In genomic region chr7:27227276-27227675, GRCm38 (mm10) we compare ENCODE assay signal across 7 mouse cellular contexts. TPM values are rescaled to one million over a fixed set of nuclear protein-coding genes. Genes with fewer than 3 reads are reported as not detected.
DNase-seq lines count a peak whose midpoint lies in the region; ATAC-seq and TF ChIP-seq lines count a peak whose summit lies in the region.

No protein-coding gene starts in this region.

- intact Hi-C loops in left cerebral cortex, postnatal 25 days (cut with DNase I): loop anchor here (5.0 kb wide), 1 partner anchor 60 kb away; the partner anchor contains the start of gene Egln2

- TF ChIP-seq CTCF in lung, embryonic 14.5 days (IDR thresholded peaks at IDR 0.05; ENCODE audit: low read depth): no peak
- TF ChIP-seq CTCF in intestine, postnatal 0 days (IDR thresholded peaks at IDR 0.05; ENCODE audit: low read depth): no peak

- WGBS in lung, embryonic 14.5 days: 26% methylated on average over 9 of the region's 9 CpGs
- 41% methylated on average over 9 of the region's 9 CpGs for WGBS in forebrain, embryonic 10.5 days
- WGBS in intestine, postnatal 0 days: 18% methylated on average over 9 of the region's 9 CpGs
- WGBS in neural tube, embryonic 15.5 days: 33% methylated on average over 9 of the region's 9 CpGs

- peak overlapping the region; percentile 76 for H3K9ac ChIP-seq in lung, embryonic 14.5 days
- peak overlapping the region; percentile 82 for H3K9ac ChIP-seq in intestine, postnatal 0 days (ENCODE audit: low read depth, low read length)
- peak overlapping the region; percentile 88 for H3K9ac ChIP-seq in neural tube, embryonic 15.5 days (replicated peaks)

- peak overlapping the region; percentile 76 for H3K4me2 ChIP-seq in lung, embryonic 14.5 days
- peak overlapping the region; percentile 82 for H3K4me2 ChIP-seq in intestine, postnatal 0 days (replicated peaks; ENCODE audit: low read depth)
- H3K4me2 ChIP-seq in neural tube, embryonic 15.5 days: peak overlapping the region; percentile 89

- no peak overlapping the region for H3K27ac ChIP-seq in lung, embryonic 14.5 days (ENCODE audit: low read depth)
- peak overlapping the region; percentile 94 for H3K27ac ChIP-seq in forebrain, embryonic 10.5 days
- peak overlapping the region; percentile 94 for H3K27ac ChIP-seq in intestine, postnatal 0 days (ENCODE audit: low read depth, low read length)
- H3K27ac ChIP-seq in neural tube, embryonic 15.5 days (replicated peaks): 0 out of 2 replicates have a peak overlapping the region, but pooled peaks have one; percentile 91

- no peaks in the 10 kb centered on the region for H3K27me3 ChIP-seq in lung, embryonic 14.5 days (ENCODE audit: insufficient read depth, low read length)
- H3K27me3 ChIP-seq in forebrain, embryonic 10.5 days (ENCODE audit: poor library complexity, severe bottlenecking): no peaks in the 10 kb centered on the region
- H3K27me3 ChIP-seq in intestine, postnatal 0 days (replicated peaks; ENCODE audit: control insufficient read depth, insufficient read depth, low read length): no peaks in the 10 kb centered on the region
- H3K27me3 ChIP-seq in neural tube, embryonic 15.5 days (replicated peaks): no peaks in the 10 kb centered on the region

- H3K36me3 ChIP-seq in lung, embryonic 14.5 days (ENCODE audit: insufficient read depth): 0 out of 2 replicates have a peak, but pooled peaks cover 5% of the 10 kb centered on the region
- peaks cover 13% of the 10 kb centered on the region for H3K36me3 ChIP-seq in forebrain, embryonic 10.5 days (replicated peaks)
- H3K36me3 ChIP-seq in intestine, postnatal 0 days (ENCODE audit: control insufficient read depth, insufficient read depth): no peaks in the 10 kb centered on the region
- H3K36me3 ChIP-seq in neural tube, embryonic 15.5 days: 0 out of 2 replicates have a peak, but pooled peaks cover 2% of the 10 kb centered on the region

- H3K9me3 ChIP-seq in lung, embryonic 14.5 days (ENCODE audit: low read depth, low read length): no peaks in the 10 kb centered on the region
- no peaks in the 10 kb centered on the region for H3K9me3 ChIP-seq in forebrain, embryonic 10.5 days
- no peaks in the 10 kb centered on the region for H3K9me3 ChIP-seq in intestine, postnatal 0 days (ENCODE audit: control insufficient read depth)
- H3K9me3 ChIP-seq in neural tube, embryonic 15.5 days (replicated peaks): no peaks in the 10 kb centered on the region

- DNase-seq in lung, embryonic 14.5 days: no peak
- DNase-seq in lung, postnatal 25 days (ENCODE audit: low spot score): no peak
- DNase-seq in forebrain, embryonic 10.5 days (ENCODE audit: extremely low spot score, low spot score): no peak
- no peak for DNase-seq in left cerebral cortex, postnatal 25 days (ENCODE audit: low spot score in 2 of 2)
- DNase-seq in frontal cortex, postnatal 36 days (ENCODE audit: low spot score in 2 of 2): no peak

- H3K4me1 ChIP-seq in lung, embryonic 14.5 days (ENCODE audit: insufficient read depth): peaks cover 17% of the 10 kb centered on the region; the same call in 1 of the 2 replicates
- H3K4me1 ChIP-seq in forebrain, embryonic 10.5 days: peaks cover 63% of the 10 kb centered on the region
- 0 out of 2 replicates have a peak, but pooled peaks cover 8% of the 10 kb centered on the region for H3K4me1 ChIP-seq in intestine, postnatal 0 days (replicated peaks; ENCODE audit: control insufficient read depth, insufficient read depth, low read length)
- peaks cover 61% of the 10 kb centered on the region for H3K4me1 ChIP-seq in neural tube, embryonic 15.5 days

- H3K4me3 ChIP-seq in lung, embryonic 14.5 days (ENCODE audit: low read depth, low read length): peak overlapping the region; percentile 76
- peak overlapping the region; percentile 89 for H3K4me3 ChIP-seq in forebrain, embryonic 10.5 days
- peak overlapping the region; percentile 90 for H3K4me3 ChIP-seq in intestine, postnatal 0 days (ENCODE audit: low read depth, low read length)
- peak overlapping the region; percentile 87 for H3K4me3 ChIP-seq in neural tube, embryonic 15.5 days (replicated peaks)

- no peak for ATAC-seq in lung, embryonic 14.5 days (ENCODE audit: insufficient read depth)
- no peak for ATAC-seq in intestine, postnatal 0 days
- ATAC-seq in neural tube, embryonic 15.5 days (ENCODE audit: low FRiP score): no peak

RNA-seq across cellular contexts. Expression of gene Itpkc, which starts 1.2 kb away (rescaled TPM):
- polyA plus RNA-seq in lung, embryonic 14.5 days (2014; fragmentation: Nextera tagmentation; extraction: Ambion mirVana): 5.4 and 5.9 TPM in 2 replicates
- polyA plus RNA-seq in forebrain, embryonic 10.5 days (2016; fragmentation: Nextera tagmentation; extraction: Ambion mirVana): 4.4 and 5.3 TPM in 2 replicates
- 8.6 and 9.0 TPM in 2 replicates for polyA plus RNA-seq in intestine, postnatal 0 days (2015; fragmentation: Nextera tagmentation; extraction: Ambion mirVana)
- 5.9 and 6.1 TPM in 2 replicates for polyA plus RNA-seq in neural tube, embryonic 15.5 days (2015; fragmentation: Nextera tagmentation; extraction: Ambion mirVana)
- 1 to 10 TPM; 7.5 to 8.8 TPM for total RNA-seq in left cerebral cortex, postnatal 25 days (2021)

RNA-seq across cellular contexts. Expression of gene Coq8b, which starts 5.5 kb away (rescaled TPM):
- polyA plus RNA-seq in lung, embryonic 14.5 days (2014; fragmentation: Nextera tagmentation; extraction: Ambion mirVana): 12.8 and 13.7 TPM in 2 replicates
- polyA plus RNA-seq in forebrain, embryonic 10.5 days (2016; fragmentation: Nextera tagmentation; extraction: Ambion mirVana): 24.1 and 24.4 TPM in 2 replicates
- 16.8 and 18.7 TPM in 2 replicates for polyA plus RNA-seq in intestine, postnatal 0 days (2015; fragmentation: Nextera tagmentation; extraction: Ambion mirVana)
- 20.1 and 20.9 TPM in 2 replicates for polyA plus RNA-seq in neural tube, embryonic 15.5 days (2015; fragmentation: Nextera tagmentation; extraction: Ambion mirVana)
- 10 to 100 TPM; 32.5 to 37.2 TPM for total RNA-seq in left cerebral cortex, postnatal 25 days (2021)

RNA-seq across cellular contexts. Expression of gene Numbl, which starts 31.0 kb away (rescaled TPM):
- 15.2 and 16.2 TPM in 2 replicates for polyA plus RNA-seq in lung, embryonic 14.5 days (2014; fragmentation: Nextera tagmentation; extraction: Ambion mirVana)
- 13.6 and 15.6 TPM in 2 replicates for polyA plus RNA-seq in forebrain, embryonic 10.5 days (2016; fragmentation: Nextera tagmentation; extraction: Ambion mirVana)
- polyA plus RNA-seq in intestine, postnatal 0 days (2015; fragmentation: Nextera tagmentation; extraction: Ambion mirVana): 6.6 and 7.5 TPM in 2 replicates
- 47.7 and 60.7 TPM in 2 replicates for polyA plus RNA-seq in neural tube, embryonic 15.5 days (2015; fragmentation: Nextera tagmentation; extraction: Ambion mirVana)
- 100 to 1,000 TPM; 119 to 130 TPM for total RNA-seq in left cerebral cortex, postnatal 25 days (2021)

RNA-seq across cellular contexts. Expression of gene Snrpa, which starts 31.2 kb away (rescaled TPM):
- 293 and 320 TPM in 2 replicates for polyA plus RNA-seq in lung, embryonic 14.5 days (2014; fragmentation: Nextera tagmentation; extraction: Ambion mirVana)
- 418 and 425 TPM in 2 replicates for polyA plus RNA-seq in forebrain, embryonic 10.5 days (2016; fragmentation: Nextera tagmentation; extraction: Ambion mirVana)
- polyA plus RNA-seq in intestine, postnatal 0 days (2015; fragmentation: Nextera tagmentation; extraction: Ambion mirVana): 75.4 and 76.4 TPM in 2 replicates
- 176 and 193 TPM in 2 replicates for polyA plus RNA-seq in neural tube, embryonic 15.5 days (2015; fragmentation: Nextera tagmentation; extraction: Ambion mirVana)
- total RNA-seq in left cerebral cortex, postnatal 25 days (2021): 10 to 100 TPM; 81.9 to 85.2 TPM

RNA-seq across cellular contexts. Expression of gene BC024978, which starts 31.7 kb away (rescaled TPM):
- polyA plus RNA-seq in lung, embryonic 14.5 days (2014; fragmentation: Nextera tagmentation; extraction: Ambion mirVana): 3.2 and 3.8 TPM in 2 replicates
- 4.1 and 4.3 TPM in 2 replicates for polyA plus RNA-seq in forebrain, embryonic 10.5 days (2016; fragmentation: Nextera tagmentation; extraction: Ambion mirVana)
- 1.9 and 2.4 TPM in 2 replicates for polyA plus RNA-seq in intestine, postnatal 0 days (2015; fragmentation: Nextera tagmentation; extraction: Ambion mirVana)
- polyA plus RNA-seq in neural tube, embryonic 15.5 days (2015; fragmentation: Nextera tagmentation; extraction: Ambion mirVana): 3.4 TPM in 2 replicates
- 10 to 100 TPM; 21.0 to 25.2 TPM for total RNA-seq in left cerebral cortex, postnatal 25 days (2021)
